Mouse (Mus musculus) ES-CJ7 (cell line): Measurements from ENCODE around the gene Gapdhs.

Source experiments
- DNase-seq: peaks from one replicate; pipeline ENCODE4 v3.0.0; 2011; ENCODE audit warnings: low read depth, low spot score

The Gapdhs gene

DNA sequence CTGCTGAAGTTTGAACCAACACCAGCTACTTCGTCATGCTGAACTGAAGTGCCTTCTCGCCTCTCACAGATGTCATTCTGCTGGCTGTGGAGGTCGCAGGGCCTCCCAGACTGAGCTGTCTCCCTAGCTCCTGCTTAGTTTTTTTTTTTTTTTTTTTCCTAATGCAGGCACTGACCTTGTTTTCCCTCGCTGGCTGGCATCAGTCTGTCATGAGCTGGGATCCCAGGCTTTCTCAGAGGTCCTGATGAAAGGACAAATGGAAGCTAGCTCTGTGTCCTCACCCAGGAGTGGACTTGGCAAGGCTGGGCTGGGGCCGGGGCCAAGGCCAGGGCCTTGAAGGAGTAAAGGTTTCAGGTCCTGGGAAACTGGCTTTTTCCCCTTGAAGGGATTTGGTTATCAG lies 61.6 kb downstream of the Gapdhs start:
- DNase-seq, result no peak
